Mouse (Mus musculus): ENCODE data around the gene P2rx6.

- no peak for TF ChIP-seq CTCF (IDR thresholded peaks at IDR 0.05; ENCODE audit: borderline replicate concordance, insufficient read depth, low read depth, low read length)
- no peak for TF ChIP-seq POLR2A (IDR thresholded peaks at IDR 0.05; ENCODE audit: borderline replicate concordance, insufficient read depth, low read length)
Measured at GRCm38 (mm10) chr16:17552837-17553236, 8.8 kb upstream of the P2rx6 start.

Data from cerebellum, adult 2 months (tissue).